Comparison of ENCODE assay signal across 14 mouse cellular contexts in the genomic region with DNA sequence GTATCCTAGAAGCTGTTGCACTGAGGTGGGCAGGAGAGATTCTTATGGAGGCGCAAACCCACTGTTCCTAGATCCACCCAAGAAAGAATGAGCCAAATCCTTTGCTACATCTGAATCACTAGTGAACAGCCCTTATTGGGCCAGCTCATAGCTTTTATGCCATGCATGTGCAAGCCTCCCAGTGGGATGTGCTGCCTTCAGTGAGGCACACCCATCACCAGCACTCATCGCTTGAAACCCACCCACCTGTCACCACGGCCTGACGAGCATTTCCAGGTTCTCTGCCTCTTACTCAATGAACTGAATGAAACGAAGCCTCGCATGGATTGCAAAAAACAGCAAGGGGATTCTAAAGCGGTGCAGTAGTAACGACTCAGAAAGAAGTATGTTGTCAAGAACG.
DNase-seq lines count a peak whose midpoint lies in the region; TF ChIP-seq lines count a peak whose summit lies in the region.
"Had no signal": no experiment of that assay in that cellular context is flagged by ENCODE, and none has a peak within 500 bp of the region (broad histone marks: within the 10 kb centered on the region; RNA-seq: fewer than 3 reads in every experiment).

No protein-coding gene starts in this region.

- TF ChIP-seq POLR2A in brain, embryonic 14.5 days (IDR thresholded peaks at IDR 0.05; ENCODE audit: borderline replicate concordance, extremely low read depth, insufficient read depth, insufficient read length, poor library complexity, severe bottlenecking), result no peak

- intact Hi-C loops in heart, postnatal 10 days (cut with DNase I), result no loop called here

- no peak for TF ChIP-seq CTCF in brain, embryonic 14.5 days (IDR thresholded peaks at IDR 0.05; ENCODE audit: borderline replicate concordance, extremely low read depth, insufficient read depth, insufficient read length)

- DNase-seq in heart, adult 11 months, result peak; percentile 92
- no peak for DNase-seq in heart, postnatal 10 days
- DNase-seq in right cerebral cortex, adult 18-20 months, result peak; percentile 34
- DNase-seq in right cerebral cortex, postnatal 25 days, result no peak
- peak; percentile 42 for DNase-seq in brain, embryonic 14.5 days (ENCODE audit: low read depth)
- DNase-seq in telencephalon, adult 2 months (ENCODE audit: low read depth, low spot score), result peak; percentile 22
- DNase-seq in natural killer cell, adult 2 months (ENCODE audit: low spot score in 2 of 2), result no peak
- DNase-seq: adrenal gland, postnatal 14 days; cerebellum, adult 9-11 months; heart, postnatal 14 days; kidney, adult 8-10 months; kidney, postnatal 10 days; liver, postnatal 0 days; lung, postnatal 10 days had no signal

Comparison
In these comparisons a context has a peak if more than half of its experiments do, and no peak if none do; other contexts are left out.
1. DNase-seq: peak in heart, adult 11 months (single experiment), right cerebral cortex, adult 18-20 months (single experiment), brain, embryonic 14.5 days (single experiment) and telencephalon, adult 2 months (single experiment); none in heart, postnatal 10 days (0 of 2), right cerebral cortex, postnatal 25 days (single experiment) and natural killer cell, adult 2 months (0 of 2).